Mouse (Mus musculus): ENCODE data around the gene Pomt2.

The Pomt2 gene

DNA sequence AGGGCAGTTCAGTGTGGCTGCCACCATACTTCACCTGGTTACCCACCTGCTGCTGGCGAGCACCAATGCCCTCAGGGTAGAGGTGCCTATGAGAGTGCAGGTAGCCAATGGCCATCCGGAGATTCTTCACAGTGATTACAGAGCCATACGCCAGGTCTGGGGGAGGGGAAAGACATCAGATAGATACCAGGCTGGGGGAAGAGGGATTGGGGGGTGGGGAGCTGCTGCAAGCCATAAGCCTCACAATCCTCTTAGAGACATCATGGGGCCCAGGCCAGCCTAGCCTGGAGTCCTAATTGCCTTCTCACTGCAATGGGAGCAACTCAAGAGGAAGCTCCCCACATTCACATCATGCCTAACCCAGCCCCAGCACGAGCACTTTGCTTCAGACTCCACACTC is 20.5 kb downstream of the Pomt2 start:
- in situ Hi-C loops (cut with MboI, MseI) = no loop called here

DNA sequence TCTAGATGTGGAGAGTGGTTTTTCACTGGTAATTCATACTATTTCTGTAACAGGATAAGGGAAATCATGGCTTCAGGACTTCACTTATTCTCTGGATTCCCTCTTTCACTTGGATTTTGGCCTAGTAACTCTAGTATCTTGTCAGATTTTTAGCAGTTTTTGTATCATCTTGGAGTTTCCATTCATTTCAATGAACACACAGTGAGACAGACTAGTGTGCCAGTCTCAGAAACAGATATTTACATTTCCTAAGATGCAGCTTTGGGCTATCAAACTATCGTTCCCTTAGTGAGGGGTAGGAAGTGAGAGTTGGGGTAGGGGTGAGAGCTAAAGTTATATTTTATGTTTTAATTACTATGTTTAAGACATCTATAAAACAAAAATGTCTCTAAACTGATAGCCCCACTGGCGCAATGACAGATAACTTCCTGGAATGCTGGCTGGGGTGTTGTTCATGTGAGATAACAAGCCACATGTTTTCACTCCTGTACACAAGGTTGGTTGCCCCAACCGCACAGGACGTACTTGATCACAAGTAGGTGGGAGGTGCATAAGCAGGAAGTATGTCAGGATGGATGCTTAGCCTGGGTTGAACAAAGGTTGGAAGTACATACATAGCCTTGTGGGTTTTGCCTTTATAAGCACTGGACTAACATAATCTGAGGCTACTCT is 25.7 kb downstream of the Pomt2 start:
- in situ Hi-C loops (cut with MboI, MseI) = no loop called here

- in situ Hi-C loops (cut with MboI, MseI) = no loop called here
Measured at GRCm38 (mm10) chr12:87107357-87107977, 40.3 kb downstream of the Pomt2 start.

- in situ Hi-C loops (cut with MboI, MseI) = no loop called here
Measured at GRCm38 (mm10) chr12:87104796-87105195, 43.0 kb downstream of the Pomt2 start.

DNA sequence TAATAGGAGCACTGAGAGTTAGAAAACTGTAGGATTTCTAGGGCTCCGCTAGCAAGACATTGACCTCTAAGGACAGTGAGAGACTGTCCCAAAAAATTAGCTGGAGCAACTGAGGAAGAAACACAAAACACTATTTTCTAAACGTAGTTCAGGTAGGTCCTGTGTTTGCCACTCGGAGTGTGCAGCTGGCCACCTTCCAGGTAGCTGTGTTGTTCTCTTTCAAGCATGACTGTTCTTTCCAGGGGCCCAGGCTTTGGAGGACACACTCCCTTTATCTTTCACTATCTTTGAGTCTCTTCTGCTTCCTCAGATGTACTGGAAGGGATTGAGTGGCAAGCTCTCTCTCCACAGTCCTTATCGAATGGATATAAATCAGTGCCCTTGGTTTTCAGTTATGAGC is 44.3 kb downstream of the Pomt2 start:
- in situ Hi-C loops (cut with MboI, MseI) = no loop called here

- in situ Hi-C loops (cut with MboI, MseI) = no loop called here
Measured at GRCm38 (mm10) chr12:87102165-87102631, 45.6 kb downstream of the Pomt2 start, which contains the start of gene Ngb. Gene Ngb (minus strand): TSS chr12:87102539.

DNA sequence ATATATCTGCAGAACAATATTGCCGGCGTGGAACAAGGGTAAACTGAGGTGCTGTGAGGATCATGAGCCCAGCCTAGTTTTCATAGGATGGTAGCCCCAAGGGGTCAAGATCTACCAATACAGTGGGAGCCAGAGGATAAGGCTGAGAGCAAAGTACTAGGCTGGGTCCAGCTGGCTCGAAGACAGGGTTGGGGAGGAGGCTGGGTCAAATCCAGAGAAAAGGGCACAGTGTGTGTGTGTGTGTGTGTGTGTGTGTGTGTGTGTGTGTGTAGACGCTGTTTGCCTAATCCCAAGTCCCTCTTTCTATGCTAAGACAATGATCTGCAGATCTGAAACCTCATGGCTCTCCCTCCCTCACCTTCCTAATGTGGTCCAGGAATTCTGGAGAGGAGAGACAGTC is 47.4 kb downstream of the Pomt2 start:
- in situ Hi-C loops (cut with MboI, MseI) = no loop called here

DNA sequence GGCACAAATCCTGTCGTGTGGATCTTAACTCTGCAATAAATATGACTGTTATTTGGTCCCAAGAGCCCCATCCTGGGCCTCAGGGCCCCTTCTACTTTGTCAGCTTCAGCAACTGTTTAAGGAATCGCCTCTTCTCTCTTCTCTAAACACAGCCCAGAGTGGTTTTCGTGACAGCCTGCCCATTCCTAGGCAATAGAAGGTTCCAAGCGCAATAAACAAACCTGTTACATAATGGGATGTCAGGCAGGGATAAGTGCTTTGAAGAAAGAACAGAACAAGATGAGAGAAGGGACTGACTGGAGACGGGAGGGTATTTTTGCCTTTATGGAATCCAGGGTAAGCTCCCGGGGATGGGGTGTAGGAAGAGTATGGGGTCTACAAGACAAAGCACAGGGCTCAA is 54.1 kb downstream of the Pomt2 start:
- in situ Hi-C loops (cut with MboI, MseI) = no loop called here

- in situ Hi-C loops (cut with MboI, MseI) = no loop called here
Measured at GRCm38 (mm10) chr12:87093249-87093648, 54.5 kb downstream of the Pomt2 start.

GRCm38 (mm10) chr12:87091916-87092315 is 55.9 kb downstream of the Pomt2 start:
- in situ Hi-C loops (cut with MboI, MseI) = no loop called here

DNA sequence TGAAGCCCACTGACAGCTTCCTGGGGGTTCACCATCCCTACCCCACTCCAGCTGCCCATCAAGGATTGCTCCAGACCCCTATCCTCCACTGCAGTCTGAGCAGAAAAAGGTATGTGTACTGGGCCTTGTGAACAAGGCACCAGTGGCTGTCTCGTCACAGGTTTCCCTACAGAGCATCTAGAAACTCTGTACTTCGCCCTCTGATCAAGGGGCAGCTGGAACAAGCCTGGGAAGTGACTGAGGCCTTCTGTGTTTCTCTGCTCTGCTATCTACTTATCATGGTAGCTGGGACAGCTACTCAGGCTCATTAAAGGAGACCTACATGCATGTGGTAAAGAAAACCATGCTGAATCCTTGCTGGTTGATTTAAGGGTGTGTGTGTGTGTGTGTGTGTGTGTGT is 58.1 kb downstream of the Pomt2 start:
- in situ Hi-C loops (cut with MboI, MseI) = no loop called here

DNA sequence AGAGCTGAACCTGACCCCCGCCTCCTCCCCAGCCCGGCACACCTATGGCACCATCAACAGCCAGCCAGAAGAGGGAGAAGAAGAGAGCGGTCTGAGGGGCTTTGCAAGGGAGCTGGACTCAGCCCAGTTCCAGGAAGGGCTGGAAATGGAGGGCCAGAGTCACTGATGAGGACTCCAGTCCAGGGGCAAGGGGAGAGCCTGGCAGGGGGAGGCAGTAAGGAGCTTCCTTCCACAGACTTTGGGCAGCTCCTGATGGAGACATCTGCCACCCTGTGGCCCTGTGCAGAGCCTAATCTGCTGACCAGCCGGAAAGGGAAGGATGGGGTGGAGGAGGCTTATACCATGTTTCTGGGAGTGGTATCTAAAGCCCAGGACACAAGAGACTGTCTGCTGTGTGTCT is 58.5 kb downstream of the Pomt2 start:
- in situ Hi-C loops (cut with MboI, MseI) = no loop called here

GRCm38 (mm10) chr12:87088331-87088730 is 59.4 kb downstream of the Pomt2 start:
- in situ Hi-C loops (cut with MboI, MseI) = no loop called here

DNA sequence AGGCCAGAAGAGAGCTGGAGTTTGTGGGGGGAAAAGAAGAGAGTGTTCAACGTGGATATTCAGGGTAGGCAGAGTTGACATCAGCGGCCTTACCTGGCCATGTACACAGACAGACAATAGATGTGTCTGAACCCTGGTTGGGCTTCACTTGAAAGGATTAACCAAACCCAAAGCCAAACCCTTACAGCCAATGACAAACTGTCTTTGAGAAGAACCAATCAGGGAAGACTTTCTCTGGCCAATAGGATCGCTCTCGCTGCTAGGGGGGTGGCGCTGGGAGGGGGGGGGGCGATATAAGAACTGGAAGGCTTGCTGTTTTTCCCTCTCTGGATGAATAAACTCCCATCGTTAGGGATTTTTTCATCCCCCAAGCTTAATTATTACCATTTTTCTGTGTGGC is 60.5 kb downstream of the Pomt2 start:
- in situ Hi-C loops (cut with MboI, MseI) = no loop called here

DNA sequence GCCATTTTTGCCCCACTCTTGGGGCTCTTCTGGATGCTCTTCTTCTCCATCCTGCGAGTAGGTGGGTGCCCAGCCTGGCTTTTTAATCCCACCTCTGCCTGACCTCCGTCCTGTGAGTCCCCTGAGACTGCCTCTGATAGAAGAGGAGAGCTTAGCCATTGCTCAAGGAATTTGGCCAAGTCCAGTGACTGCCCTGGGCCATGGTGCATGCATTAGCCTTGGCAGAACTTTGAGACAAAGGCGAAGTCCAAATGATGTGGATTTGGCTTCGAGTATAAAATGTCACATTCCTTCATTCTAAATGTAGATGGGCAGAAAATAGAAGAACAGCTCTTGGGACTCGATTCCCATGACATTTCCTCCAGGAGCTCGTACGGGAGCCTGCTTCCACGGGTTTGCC is 65.0 kb downstream of the Pomt2 start:
- in situ Hi-C loops (cut with MboI, MseI) = no loop called here

GRCm38 (mm10) chr12:87076610-87077009 is 71.2 kb downstream of the Pomt2 start:
- in situ Hi-C loops (cut with MboI, MseI) = no loop called here

DNA sequence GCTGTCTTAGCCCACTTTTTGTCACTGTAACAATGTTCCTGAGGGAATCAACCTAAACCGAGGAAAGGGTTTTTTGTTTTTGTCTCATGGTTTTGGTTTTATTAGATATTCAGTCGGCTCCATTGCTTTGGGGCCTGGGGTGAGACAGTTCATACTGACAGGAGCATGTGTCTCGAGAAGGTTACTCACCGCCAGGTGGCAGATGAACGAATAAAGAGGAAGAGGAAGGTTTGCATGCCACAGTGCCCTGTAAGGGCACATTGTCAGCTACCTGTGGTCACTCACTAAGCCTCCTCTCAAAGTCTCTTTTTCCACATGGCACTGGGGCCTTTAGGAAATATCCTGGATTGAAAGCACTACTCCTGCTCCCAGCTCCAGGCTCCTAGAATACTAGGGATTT is 77.2 kb downstream of the Pomt2 start:
- in situ Hi-C loops (cut with MboI, MseI) = no loop called here

- in situ Hi-C loops (cut with MboI, MseI) = no loop called here
Measured at GRCm38 (mm10) chr12:87066429-87066828, 81.3 kb downstream of the Pomt2 start.

GRCm38 (mm10) chr12:87065446-87065845 is 82.3 kb downstream of the Pomt2 start:
- in situ Hi-C loops (cut with MboI, MseI) = no loop called here

DNA sequence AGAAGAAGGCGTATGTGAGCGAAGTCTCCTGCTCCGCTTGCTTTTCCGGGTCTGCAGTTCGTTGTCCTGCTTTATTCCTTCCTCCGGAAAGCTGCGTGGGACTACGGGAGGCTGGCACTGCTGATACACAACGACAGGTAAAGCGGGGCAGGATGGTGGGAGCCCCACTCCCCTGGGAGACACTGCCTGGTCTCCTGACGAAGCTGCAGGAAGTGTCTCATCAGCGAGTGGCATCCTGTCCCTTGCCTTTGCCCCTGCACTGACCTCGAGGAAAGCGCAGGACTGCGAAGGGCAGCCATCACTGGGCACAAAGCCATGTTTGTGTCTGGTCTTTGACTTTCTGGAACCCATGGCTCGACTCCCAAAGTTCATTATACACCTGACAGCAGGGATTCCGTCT is 90.7 kb downstream of the Pomt2 start:
- in situ Hi-C loops (cut with MboI, MseI) = no loop called here
